Mouse (Mus musculus): ENCODE data around the gene Fam13a.
A peak's percentile ranks its signal among the peaks of the same experiment; 100 is the strongest.

The Fam13a gene

GRCm38 (mm10) chr6:59024164-59024724, at the start of gene Fam13a:
Gene Fam13a, minus strand, starts transcription at chr6:59024549.
- DNase-seq, result peak; percentile 74

GRCm38 (mm10) chr6:59072096-59073060, 48.0 kb upstream of the Fam13a start:
- no peak for DNase-seq

GRCm38 (mm10) chr6:59071691-59072090, 47.3 kb upstream of the Fam13a start:
- DNase-seq, result no peak

GRCm38 (mm10) chr6:59068187-59068586, 43.8 kb upstream of the Fam13a start:
- no peak for DNase-seq

- DNase-seq, result no peak
Observed at GRCm38 (mm10) chr6:59064440-59064839, 40.1 kb upstream of the Fam13a start.

GRCm38 (mm10) chr6:59053232-59053631, 28.9 kb upstream of the Fam13a start:
- no peak for DNase-seq

GRCm38 (mm10) chr6:59039719-59040118, 15.4 kb upstream of the Fam13a start:
- DNase-seq, result no peak

GRCm38 (mm10) chr6:59032748-59033147, 8.4 kb upstream of the Fam13a start:
- no peak for DNase-seq

- DNase-seq, result no peak
Observed at GRCm38 (mm10) chr6:59031539-59031938, 7.2 kb upstream of the Fam13a start.

GRCm38 (mm10) chr6:59030667-59031066, 6.3 kb upstream of the Fam13a start:
- no peak for DNase-seq

- DNase-seq, result no peak
Observed at GRCm38 (mm10) chr6:59030037-59030436, 5.7 kb upstream of the Fam13a start.

GRCm38 (mm10) chr6:59028871-59029270, 4.5 kb upstream of the Fam13a start:
- DNase-seq, result no peak

GRCm38 (mm10) chr6:59024806-59025205, 457 bp upstream of the Fam13a start:
- no peak for DNase-seq

GRCm38 (mm10) chr6:59023455-59024163, 740 bp downstream of the Fam13a start:
- no peak for DNase-seq

- no peak for DNase-seq
Observed at GRCm38 (mm10) chr6:59022621-59023020, 1.7 kb downstream of the Fam13a start.

- DNase-seq, result no peak
Observed at GRCm38 (mm10) chr6:59020346-59020745, 4.0 kb downstream of the Fam13a start.

GRCm38 (mm10) chr6:59019847-59020246, 4.5 kb downstream of the Fam13a start:
- DNase-seq, result no peak

GRCm38 (mm10) chr6:59016336-59016832, 8.0 kb downstream of the Fam13a start:
- DNase-seq, result no peak

- no peak for DNase-seq
Observed at GRCm38 (mm10) chr6:59014760-59015159, 9.6 kb downstream of the Fam13a start.

GRCm38 (mm10) chr6:59014088-59014759, 10.1 kb downstream of the Fam13a start:
- DNase-seq, result no peak

GRCm38 (mm10) chr6:59010792-59011191, 13.6 kb downstream of the Fam13a start:
- no peak for DNase-seq

- DNase-seq, result no peak
Observed at GRCm38 (mm10) chr6:59004630-59005029, 19.7 kb downstream of the Fam13a start.

- DNase-seq, result no peak
Observed at GRCm38 (mm10) chr6:58999044-58999453, 25.3 kb downstream of the Fam13a start.
